Comparison of ENCODE assay signal across 12 mouse cellular contexts in the genomic region with DNA sequence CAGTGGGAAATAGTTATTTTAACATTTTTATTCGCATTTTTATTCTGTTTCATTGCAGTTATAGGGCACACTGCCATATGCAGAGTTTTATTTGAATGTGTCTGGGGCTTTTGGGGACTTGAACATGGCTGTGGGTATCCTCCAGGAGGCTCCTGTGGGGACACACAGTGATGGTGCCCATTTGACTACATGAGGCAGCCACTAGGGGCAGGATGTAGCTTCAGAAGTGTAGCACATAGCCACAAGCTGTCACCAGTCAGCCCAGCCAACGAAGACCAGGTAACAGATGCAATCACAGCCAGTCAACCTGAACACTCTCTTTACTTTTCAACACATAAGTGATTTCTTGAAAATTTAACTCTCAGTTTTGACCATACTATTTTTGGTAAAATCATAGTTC.
A peak's percentile ranks its signal among the peaks of the same experiment; 100 is the strongest.
DNase-seq lines count a peak whose midpoint lies in the region; ATAC-seq lines count a peak whose summit lies in the region.
"Had no signal": no experiment of that assay in that cellular context is flagged by ENCODE, and none has a peak within 500 bp of the region (broad histone marks: within the 10 kb centered on the region; RNA-seq: fewer than 3 reads in every experiment).

No protein-coding gene starts in this region.

- ATAC-seq in forebrain, embryonic 13.5 days = no peak

- no peaks in the 10 kb centered on the region for H3K27me3 ChIP-seq in forebrain, embryonic 13.5 days
- H3K27me3 ChIP-seq: hindbrain, embryonic 12.5 days; lung, embryonic 15.5 days had no signal

- H3K36me3 ChIP-seq in forebrain, embryonic 13.5 days (ENCODE audit: poor library complexity, severe bottlenecking) = no peaks in the 10 kb centered on the region
- H3K36me3 ChIP-seq: hindbrain, embryonic 12.5 days; lung, embryonic 15.5 days had no signal

- H3K27ac ChIP-seq in forebrain, embryonic 13.5 days = no peak overlapping the region
- H3K27ac ChIP-seq: heart, adult 2 months; hindbrain, embryonic 12.5 days; lung, embryonic 15.5 days had no signal

- no peaks in the 10 kb centered on the region for H3K4me1 ChIP-seq in forebrain, embryonic 13.5 days
- H3K4me1 ChIP-seq: hindbrain, embryonic 12.5 days; lung, embryonic 15.5 days had no signal

- H3K4me3 ChIP-seq in forebrain, embryonic 13.5 days = no peak overlapping the region
- H3K4me3 ChIP-seq: heart, adult 2 months; hindbrain, embryonic 12.5 days; lung, embryonic 15.5 days; myocyte had no signal

- WGBS in forebrain, embryonic 13.5 days = 39% methylated on average over 2 of the region's 2 CpGs

- no peak overlapping the region for H3K9ac ChIP-seq in forebrain, embryonic 13.5 days
- H3K9ac ChIP-seq: hindbrain, embryonic 12.5 days; lung, embryonic 15.5 days had no signal

- peak; percentile 51 for DNase-seq in embryo, embryonic 10 days (ENCODE audit: low spot score)
- DNase-seq in embryo, embryonic 9.5 days (ENCODE audit: extremely low spot score) = no peak
- DNase-seq in left cerebral cortex, postnatal 4 days = peak; percentile 36
- DNase-seq in left cerebral cortex, adult 9 months (ENCODE audit: low spot score in 2 of 2) = no peak
- peak; percentile 37 for DNase-seq in R1 (ENCODE audit: low read depth, low spot score)
- peak; percentile 81 to 83 for DNase-seq in cerebellum, postnatal 14 days
- DNase-seq in adrenal gland, postnatal 4 days (ENCODE audit: low spot score in 2 of 2) = no peak
- DNase-seq: heart, adult 2 months had no signal

- no peak overlapping the region for H3K4me2 ChIP-seq in forebrain, embryonic 13.5 days
- H3K4me2 ChIP-seq: hindbrain, embryonic 12.5 days; lung, embryonic 15.5 days had no signal

- intact Hi-C loops in left cerebral cortex, postnatal 4 days (cut with DNase I) = no loop called here

- H3K9me3 ChIP-seq in forebrain, embryonic 13.5 days (replicated peaks) = no peaks in the 10 kb centered on the region
- H3K9me3 ChIP-seq: hindbrain, embryonic 12.5 days; lung, embryonic 15.5 days had no signal

Comparison
In these comparisons a context has a peak if more than half of its experiments do, and no peak if none do; other contexts are left out.
1. DNase-seq: peak in embryo, embryonic 10 days (single experiment), left cerebral cortex, postnatal 4 days (single experiment), R1 (single experiment) and cerebellum, postnatal 14 days (2 of 2); none in embryo, embryonic 9.5 days (single experiment), left cerebral cortex, adult 9 months (0 of 2) and adrenal gland, postnatal 4 days (0 of 2).